Mouse (Mus musculus): ENCODE results near the gene Ankrd40.
A peak's percentile ranks its signal among the peaks of the same experiment; 100 is the strongest.

The Ankrd40 gene

GRCm38 (mm10) chr11:94359168-94359567, 31.4 kb downstream of the Ankrd40 start:
- DNase-seq: no peak

- DNase-seq: peak; percentile 65
Observed at GRCm38 (mm10) chr11:94361166-94361870, 33.5 kb downstream of the Ankrd40 start.

GRCm38 (mm10) chr11:94362101-94362500, 34.3 kb downstream of the Ankrd40 start:
- no peak for DNase-seq

GRCm38 (mm10) chr11:94363690-94364089, 35.9 kb downstream of the Ankrd40 start:
- DNase-seq: no peak

- no peak for DNase-seq
Observed at GRCm38 (mm10) chr11:94365340-94365739, 37.5 kb downstream of the Ankrd40 start.

- no peak for DNase-seq
Observed at GRCm38 (mm10) chr11:94369981-94370380, 42.2 kb downstream of the Ankrd40 start.

- no peak for DNase-seq
Observed at GRCm38 (mm10) chr11:94370809-94371208, 43.0 kb downstream of the Ankrd40 start.

- no peak for DNase-seq
Observed at GRCm38 (mm10) chr11:94374276-94374948, 46.6 kb downstream of the Ankrd40 start.

- no peak for DNase-seq
Observed at GRCm38 (mm10) chr11:94379061-94379460, 51.3 kb downstream of the Ankrd40 start.

- no peak for DNase-seq
Observed at GRCm38 (mm10) chr11:94379736-94380135, 51.9 kb downstream of the Ankrd40 start.

GRCm38 (mm10) chr11:94385977-94386771, 58.4 kb downstream of the Ankrd40 start:
- no peak for DNase-seq

- DNase-seq: no peak
Observed at GRCm38 (mm10) chr11:94387756-94388155, 60.0 kb downstream of the Ankrd40 start.

GRCm38 (mm10) chr11:94389021-94389420, 61.2 kb downstream of the Ankrd40 start:
- DNase-seq: no peak

GRCm38 (mm10) chr11:94389724-94390396, 62.1 kb downstream of the Ankrd40 start:
- DNase-seq: peak; percentile 66

GRCm38 (mm10) chr11:94390825-94391224, 63.0 kb downstream of the Ankrd40 start:
- no peak for DNase-seq
